Mouse (Mus musculus): Measurements from ENCODE around the gene Dusp11. TPM values are rescaled to one million over a fixed set of nuclear protein-coding genes. Genes with fewer than 3 reads are reported as not detected.
A peak's percentile ranks its signal among the peaks of the same experiment; 100 is the strongest.
"Not testable (repeated sequence)": the region's sequence is repeated elsewhere in the genome, so short reads cannot be mapped to it uniquely, and the experiment has no call there.

Dusp11 gene
- total and polyA plus RNA-seq, 2 experiments from 2014 or later = 31.6 to 60.6 TPM

DNA sequence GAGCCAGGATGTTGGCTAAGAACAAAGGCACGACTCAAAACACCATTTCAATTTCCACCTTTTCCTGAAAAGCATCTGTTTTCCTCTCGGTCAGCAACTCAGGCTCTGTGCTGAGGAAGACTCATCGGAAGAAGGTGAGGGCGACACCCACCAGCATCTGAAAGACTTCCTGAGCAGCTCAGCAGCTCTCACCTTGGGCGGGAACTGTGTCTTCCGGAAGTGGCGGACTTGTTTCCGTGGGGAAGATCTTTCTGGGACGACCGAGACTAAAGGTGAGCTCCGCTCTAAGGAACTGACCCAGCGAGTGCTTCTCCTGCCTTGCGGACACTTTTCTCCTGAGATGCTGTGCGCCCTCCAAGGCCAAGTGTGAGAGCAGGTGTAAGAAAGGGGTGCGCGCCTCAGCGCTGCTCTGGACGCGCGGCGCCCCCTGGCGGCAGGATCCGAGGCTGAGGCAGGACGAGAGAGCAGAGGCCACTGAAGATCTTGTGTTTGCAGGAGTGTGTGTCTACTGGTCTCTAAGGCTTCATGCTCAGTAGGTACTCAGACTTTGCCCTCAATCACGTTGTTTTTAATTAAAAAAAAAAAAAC is 66.3 kb downstream of the Dusp11 start:
- 74% methylated on average over 25 of the region's 25 CpGs for WGBS
- not testable (repeated sequence) for H3K4me2 ChIP-seq (ENCODE audit: low read depth, low read length); H3K9me3 ChIP-seq (ENCODE audit: low read length); H3K4me1 ChIP-seq (ENCODE audit: insufficient read depth, low read length); H3K36me3 ChIP-seq (ENCODE audit: insufficient read depth, low read length); H3K9ac ChIP-seq (replicated peaks; ENCODE audit: low read length); DNase-seq (ENCODE audit: low spot score); ATAC-seq; H3K27me3 ChIP-seq (ENCODE audit: insufficient read depth, low read length); H3K27ac ChIP-seq; H3K4me3 ChIP-seq (ENCODE audit: low read length)
- peak; percentile 64 for TF ChIP-seq CTCF (IDR thresholded peaks at IDR 0.05; ENCODE audit: low read depth)

Other genes with a start within 250 kb of the Dusp11 start
- gene Nat8f7, start 248.5 kb downstream of the Dusp11 start, total RNA-seq (2014; rRNA removed) = 0.58 TPM in 1 of 2 replicates, not detected in the other
- gene Nat8f7, start 248.5 kb downstream of the Dusp11 start, polyA plus RNA-seq (2015; fragmentation: Nextera tagmentation; extraction: Ambion mirVana) = 0.21 TPM in 1 of 2 replicates, not detected in the other
- gene Nat8f3, start 195.9 kb downstream of the Dusp11 start, total RNA-seq (2014; rRNA removed) = not detected in 2 replicates
- 0.15 and 0.23 TPM in 2 replicates for gene Nat8f3, start 195.9 kb downstream of the Dusp11 start, polyA plus RNA-seq (2015; fragmentation: Nextera tagmentation; extraction: Ambion mirVana)
- gene Nat8f6, start 140.7 kb downstream of the Dusp11 start, total RNA-seq (2014; rRNA removed) = 0.29 TPM in 1 of 2 replicates, not detected in the other
- not detected in 2 replicates for gene Nat8f6, start 140.7 kb downstream of the Dusp11 start, polyA plus RNA-seq (2015; fragmentation: Nextera tagmentation; extraction: Ambion mirVana)
- gene Nat8f5, start 140.7 kb downstream of the Dusp11 start, total RNA-seq (2014; rRNA removed) = 0.72 and 1.9 TPM in 2 replicates
- 0.54 and 0.73 TPM in 2 replicates for gene Nat8f5, start 140.7 kb downstream of the Dusp11 start, polyA plus RNA-seq (2015; fragmentation: Nextera tagmentation; extraction: Ambion mirVana)
- gene Nat8, start 129.6 kb downstream of the Dusp11 start, total RNA-seq (2014; rRNA removed) = not detected in 2 replicates
- gene Nat8, start 129.6 kb downstream of the Dusp11 start, polyA plus RNA-seq (2015; fragmentation: Nextera tagmentation; extraction: Ambion mirVana) = 0.64 and 0.74 TPM in 2 replicates
- gene Nat8f2, start 92.5 kb downstream of the Dusp11 start, total RNA-seq (2014; rRNA removed) = not detected in 2 replicates
- not detected in 2 replicates for gene Nat8f2, start 92.5 kb downstream of the Dusp11 start, polyA plus RNA-seq (2015; fragmentation: Nextera tagmentation; extraction: Ambion mirVana)
- gene Nat8f4, start 56.8 kb downstream of the Dusp11 start, total RNA-seq (2014; rRNA removed) = 4.9 and 6.7 TPM in 2 replicates
- 5.9 and 6.0 TPM in 2 replicates for gene Nat8f4, start 56.8 kb downstream of the Dusp11 start, polyA plus RNA-seq (2015; fragmentation: Nextera tagmentation; extraction: Ambion mirVana)
- gene Tprkb, start 49.8 kb downstream of the Dusp11 start, total RNA-seq (2014; rRNA removed) = 33.0 and 56.6 TPM in 2 replicates
- gene Tprkb, start 49.8 kb downstream of the Dusp11 start, polyA plus RNA-seq (2015; fragmentation: Nextera tagmentation; extraction: Ambion mirVana) = 61.4 and 63.6 TPM in 2 replicates
- gene Nat8f1, start 46.0 kb downstream of the Dusp11 start, total RNA-seq (2014; rRNA removed) = 15.8 and 62.8 TPM in 2 replicates
- 20.7 and 20.8 TPM in 2 replicates for gene Nat8f1, start 46.0 kb downstream of the Dusp11 start, polyA plus RNA-seq (2015; fragmentation: Nextera tagmentation; extraction: Ambion mirVana)
- not detected in 2 replicates for gene Figla, start 54.5 kb upstream of the Dusp11 start, total RNA-seq (2014; rRNA removed)
- gene Figla, start 54.5 kb upstream of the Dusp11 start, polyA plus RNA-seq (2015; fragmentation: Nextera tagmentation; extraction: Ambion mirVana) = not detected in 2 replicates
- 132 and 149 TPM in 2 replicates for gene Add2, start 67.0 kb upstream of the Dusp11 start, total RNA-seq (2014; rRNA removed)
- gene Add2, start 67.0 kb upstream of the Dusp11 start, polyA plus RNA-seq (2015; fragmentation: Nextera tagmentation; extraction: Ambion mirVana) = 84.6 and 90.0 TPM in 2 replicates
- 35.4 and 40.5 TPM in 2 replicates for gene Tgfa, start 233.6 kb upstream of the Dusp11 start, total RNA-seq (2014; rRNA removed)
- gene Tgfa, start 233.6 kb upstream of the Dusp11 start, polyA plus RNA-seq (2015; fragmentation: Nextera tagmentation; extraction: Ambion mirVana) = 13.6 and 14.2 TPM in 2 replicates

Measured in hindbrain, postnatal 0 days (tissue).